Mouse (Mus musculus) c-Kit-positive CD71-positive TER-119-positive erythroid progenitor cells, embryonic 14.5 days (primary cell): ENCODE results near the gene Hecw1.

Experiments
- DNase-seq: peaks from one replicate; pipeline ENCODE4 v3.0.0-alpha.2; 2013; ENCODE audit warnings: low spot score

Hecw1 gene

GRCm38 (mm10) chr13:14522906-14523269 lies at the start of gene Hecw1:
Hecw1 (minus strand) TSS chr13:14523228.
- DNase-seq: no peak

DNA sequence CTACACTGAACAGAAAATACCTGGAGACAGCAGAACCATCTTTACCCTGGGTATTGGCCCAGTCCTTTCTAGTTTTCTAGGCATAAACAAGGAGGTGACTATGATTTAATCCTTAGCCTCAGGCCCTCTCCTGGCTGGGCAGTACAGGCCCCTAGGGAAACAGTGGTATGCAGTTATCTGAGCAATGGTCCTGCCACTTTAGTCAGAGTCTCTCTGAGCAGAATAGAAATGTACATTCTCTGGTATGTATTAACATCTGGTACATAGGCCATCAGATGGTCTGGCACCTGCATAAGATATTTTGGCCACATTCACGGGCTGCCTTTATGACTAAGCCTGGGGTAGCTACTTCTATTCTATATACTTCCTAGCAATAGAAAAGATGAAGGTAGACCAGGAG lies 38.3 kb upstream of the Hecw1 start:
- DNase-seq: no peak

- no peak for DNase-seq
Measured at GRCm38 (mm10) chr13:14552628-14553027, 29.6 kb upstream of the Hecw1 start.

DNA sequence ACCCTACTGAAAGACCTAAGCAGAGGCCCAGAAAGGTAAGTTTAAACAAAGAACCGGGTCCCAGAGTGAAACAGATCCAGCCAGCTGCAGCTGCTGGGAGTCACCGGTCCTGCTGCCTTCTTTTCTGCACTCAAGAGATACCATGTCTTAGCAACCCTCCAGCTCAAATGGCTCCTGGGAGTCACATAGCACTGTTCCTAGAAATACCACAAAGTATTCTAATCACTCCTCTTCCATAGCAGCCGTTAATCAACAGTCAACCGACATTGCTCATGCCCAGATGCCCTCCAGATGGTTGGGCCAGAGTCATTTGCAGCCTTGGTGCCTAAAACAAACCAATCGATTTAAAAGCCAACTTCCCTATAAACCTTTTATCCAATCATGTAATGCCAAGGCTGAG lies 19.8 kb upstream of the Hecw1 start:
- no peak for DNase-seq

- DNase-seq: no peak
Measured at GRCm38 (mm10) chr13:14522128-14522905, 711 bp downstream of the Hecw1 start.

DNA sequence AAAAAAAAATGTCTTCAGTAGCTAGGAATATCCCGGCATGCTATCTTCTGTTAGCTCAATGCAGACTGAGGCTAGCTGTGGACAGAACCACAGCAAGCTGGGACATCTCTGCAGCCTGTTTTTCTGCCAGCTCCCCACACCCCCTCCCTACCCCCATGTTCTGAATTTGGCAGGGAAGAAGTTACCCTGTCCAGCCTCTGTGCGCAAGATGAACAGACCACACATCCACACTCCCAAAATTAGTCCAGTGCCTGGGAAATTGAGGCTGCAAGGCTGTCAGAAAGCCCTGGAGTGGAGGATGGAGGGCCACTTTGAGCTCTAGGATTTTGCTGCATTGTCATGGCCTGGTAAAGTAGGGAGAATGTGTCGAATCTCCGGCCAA lies 1.3 kb downstream of the Hecw1 start:
- no peak for DNase-seq

- DNase-seq: no peak
Measured at GRCm38 (mm10) chr13:14519605-14520004, 3.4 kb downstream of the Hecw1 start.

DNA sequence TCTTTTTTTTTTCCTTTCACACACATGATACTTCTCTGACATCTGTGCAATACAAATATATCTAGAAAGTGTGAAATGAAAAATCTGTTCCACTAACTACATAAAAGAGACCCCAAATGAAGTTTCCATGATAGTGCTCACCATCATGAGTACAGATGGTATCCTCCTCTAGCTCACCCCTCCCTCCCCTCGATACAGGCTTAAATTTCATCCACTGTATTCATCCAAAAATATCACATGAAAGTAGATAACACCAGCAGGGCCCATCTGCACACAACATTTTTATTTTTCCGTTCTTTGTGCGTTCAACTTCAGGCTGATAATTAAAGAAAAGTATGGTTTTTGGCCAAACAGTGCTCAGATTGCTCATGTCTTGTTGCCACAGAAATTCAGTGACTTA lies 5.5 kb downstream of the Hecw1 start:
- DNase-seq: no peak

DNA sequence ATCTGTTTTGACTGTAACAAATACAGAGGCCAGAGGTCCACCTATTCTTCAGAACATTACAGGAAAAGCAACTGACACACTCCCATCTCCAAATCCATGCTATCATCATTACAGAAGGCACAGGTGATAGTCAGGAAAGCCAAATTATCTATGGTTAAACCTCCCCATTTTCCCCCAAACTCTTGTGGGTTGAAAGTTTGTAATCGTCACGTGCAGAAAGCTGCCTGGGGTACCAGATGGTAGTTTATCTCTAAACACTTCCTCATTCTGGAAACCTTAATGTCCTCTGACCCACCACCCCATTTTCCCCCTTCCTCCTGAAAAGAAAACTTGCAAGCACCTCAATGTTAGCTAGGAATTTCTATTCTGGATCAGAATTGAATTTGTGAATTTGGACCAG lies 7.9 kb downstream of the Hecw1 start:
- DNase-seq: no peak

DNA sequence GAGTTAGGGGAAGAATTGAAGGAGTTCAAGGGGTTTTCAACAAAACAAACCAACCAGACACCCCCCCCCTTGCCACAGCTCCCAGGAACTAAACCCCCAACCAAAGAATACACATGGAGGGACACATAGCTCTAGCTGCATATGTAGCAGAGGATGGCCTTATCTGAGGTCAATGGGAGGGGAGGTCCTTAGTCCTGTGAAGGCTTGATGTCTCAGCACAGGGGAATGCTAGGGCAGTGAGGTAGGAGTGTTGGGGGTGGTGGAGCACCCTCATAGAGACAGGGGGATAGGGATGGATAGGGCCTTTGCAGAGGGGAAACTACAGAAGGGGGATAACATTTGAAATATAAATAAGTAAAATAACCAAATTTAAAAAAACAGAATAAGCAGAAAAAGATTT lies 9.1 kb downstream of the Hecw1 start:
- no peak for DNase-seq

DNA sequence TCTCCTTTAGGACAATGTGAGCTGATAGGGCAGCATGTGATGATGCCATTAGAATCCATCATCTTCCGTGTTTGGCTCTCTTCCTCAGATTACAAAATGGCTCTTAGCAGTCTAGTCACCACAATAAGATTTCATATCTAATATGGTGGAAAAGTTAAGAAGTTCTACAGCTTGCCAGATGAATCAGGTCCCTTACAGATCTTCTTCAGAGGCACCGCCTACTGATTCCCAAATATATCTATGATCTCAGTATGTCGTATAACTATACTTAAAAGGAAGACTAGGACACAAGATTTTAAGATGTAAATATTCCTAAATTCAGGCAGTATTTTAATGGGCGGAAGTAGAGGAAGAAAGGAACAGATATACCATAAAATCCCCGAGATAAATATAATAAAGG lies 16.3 kb downstream of the Hecw1 start:
- no peak for DNase-seq

DNA sequence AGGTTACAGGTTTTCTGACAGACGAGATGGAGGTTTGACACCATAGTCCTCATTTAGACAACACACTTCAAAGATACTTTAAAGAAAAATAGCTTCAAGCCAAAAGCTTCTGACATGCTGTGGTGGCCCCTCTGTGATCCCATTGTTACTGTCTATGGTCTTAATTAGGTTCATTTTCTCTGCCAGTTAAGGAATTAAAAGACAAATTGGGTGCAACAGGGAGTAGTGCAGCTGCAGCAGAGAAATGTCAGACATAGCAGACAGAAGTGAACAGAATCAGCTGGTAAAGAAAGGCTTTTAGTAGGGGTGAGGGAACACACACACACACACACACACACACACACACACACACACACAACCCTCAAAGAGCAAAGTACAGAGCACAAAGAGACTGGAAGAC lies 22.8 kb downstream of the Hecw1 start:
- no peak for DNase-seq

DNA sequence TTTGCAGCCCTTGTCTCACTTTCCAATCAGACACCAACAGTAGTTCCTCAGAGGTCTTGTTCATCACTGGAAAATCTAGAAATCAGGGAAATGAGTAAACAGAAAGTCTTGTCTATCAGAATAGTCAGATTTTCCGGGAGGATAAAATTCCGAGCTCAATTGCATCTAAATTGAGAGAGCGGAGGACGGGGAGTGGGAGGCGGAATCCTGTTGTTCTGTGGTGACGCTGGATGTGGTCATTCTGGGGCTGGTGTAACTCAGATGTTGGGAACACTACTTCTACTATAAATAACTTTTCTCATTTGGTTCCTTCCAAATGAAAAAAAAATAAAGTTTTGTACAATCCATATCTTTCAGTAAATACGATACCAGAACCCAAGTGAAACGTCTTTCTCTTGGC lies 24.2 kb downstream of the Hecw1 start:
- no peak for DNase-seq

- DNase-seq: no peak
Measured at GRCm38 (mm10) chr13:14496954-14497353, 26.1 kb downstream of the Hecw1 start.

- no peak for DNase-seq
Measured at GRCm38 (mm10) chr13:14487812-14488211, 35.2 kb downstream of the Hecw1 start.

DNA sequence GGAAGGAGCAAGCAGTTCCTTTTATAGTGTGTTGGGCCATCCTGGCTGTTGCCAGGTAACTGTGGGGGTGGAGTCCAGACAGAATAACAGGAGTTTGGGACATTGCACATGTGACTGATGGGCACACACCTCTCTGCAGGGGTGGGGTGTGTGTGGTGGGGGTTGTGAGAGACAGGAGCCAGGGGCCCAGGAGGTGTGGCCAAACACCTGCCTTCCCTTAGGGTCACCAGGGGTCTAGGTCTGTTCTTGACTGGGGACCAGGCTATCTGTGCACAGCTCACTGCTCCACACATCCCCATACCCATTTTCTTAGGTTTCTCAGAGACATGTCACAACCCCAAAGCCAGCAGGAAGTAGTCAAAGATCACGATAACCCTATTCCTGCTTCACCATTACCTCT lies 51.9 kb downstream of the Hecw1 start:
- no peak for DNase-seq

GRCm38 (mm10) chr13:14467517-14467916 lies 55.5 kb downstream of the Hecw1 start:
- no peak for DNase-seq

GRCm38 (mm10) chr13:14461036-14461435 lies 62.0 kb downstream of the Hecw1 start:
- DNase-seq: no peak

DNA sequence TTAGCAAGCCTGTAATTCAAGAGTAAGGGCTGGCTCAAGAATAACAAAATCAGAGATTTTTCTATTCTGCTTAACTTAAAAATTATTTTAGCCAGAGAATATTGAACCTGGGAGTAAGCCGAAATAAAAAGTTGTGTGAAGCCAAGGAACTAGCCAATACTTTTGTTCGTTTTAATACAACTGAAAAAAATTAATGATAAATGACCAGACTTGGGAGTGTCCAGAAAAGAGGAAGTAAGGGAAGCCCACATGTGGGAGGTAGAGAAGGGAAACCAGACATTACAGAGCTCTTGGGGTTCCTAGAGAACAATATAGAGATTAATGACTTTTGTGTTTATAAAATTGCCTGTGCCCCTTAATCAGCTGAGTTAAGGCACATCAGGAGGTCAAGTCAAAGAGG lies 66.0 kb downstream of the Hecw1 start:
- no peak for DNase-seq

DNA sequence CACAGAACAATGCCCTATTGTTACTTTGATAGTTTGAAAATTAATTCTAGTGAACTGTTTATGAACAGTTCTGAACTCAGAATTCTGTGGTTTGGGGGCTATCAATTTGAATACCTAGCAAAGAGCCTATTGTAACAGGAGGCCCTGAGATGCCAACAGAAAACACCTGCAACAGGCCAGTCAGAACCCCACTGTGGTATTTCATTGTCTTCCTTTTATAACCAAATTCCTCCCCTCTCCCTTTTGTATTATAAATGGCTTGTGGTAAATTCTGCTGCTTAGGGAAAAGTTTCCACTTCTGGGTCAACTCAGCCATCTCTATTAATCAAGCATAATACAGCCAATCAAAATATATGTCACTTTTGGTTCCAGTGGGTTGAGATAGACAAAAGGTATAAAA lies 83.5 kb downstream of the Hecw1 start:
- no peak for DNase-seq

- DNase-seq: no peak
Measured at GRCm38 (mm10) chr13:14428845-14429553, 94.0 kb downstream of the Hecw1 start.

DNA sequence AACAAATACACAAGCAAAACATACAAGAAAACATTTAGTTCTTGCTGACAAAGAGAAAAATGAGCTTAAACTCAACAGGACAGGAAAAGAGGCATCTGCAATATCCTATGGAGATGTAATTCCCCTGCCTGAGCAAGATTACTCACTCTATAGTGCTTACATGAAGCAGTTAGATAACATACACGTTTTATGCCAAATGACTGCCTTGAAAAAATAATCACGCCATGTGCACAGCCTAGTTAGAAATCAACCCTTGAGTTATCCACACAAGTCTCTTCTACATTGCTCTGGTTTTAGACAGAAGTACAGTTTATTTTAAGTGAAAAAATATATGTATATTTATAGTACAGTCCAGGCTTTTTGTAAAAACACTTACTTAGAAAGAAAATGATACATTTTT lies 98.2 kb downstream of the Hecw1 start:
- DNase-seq: no peak

DNA sequence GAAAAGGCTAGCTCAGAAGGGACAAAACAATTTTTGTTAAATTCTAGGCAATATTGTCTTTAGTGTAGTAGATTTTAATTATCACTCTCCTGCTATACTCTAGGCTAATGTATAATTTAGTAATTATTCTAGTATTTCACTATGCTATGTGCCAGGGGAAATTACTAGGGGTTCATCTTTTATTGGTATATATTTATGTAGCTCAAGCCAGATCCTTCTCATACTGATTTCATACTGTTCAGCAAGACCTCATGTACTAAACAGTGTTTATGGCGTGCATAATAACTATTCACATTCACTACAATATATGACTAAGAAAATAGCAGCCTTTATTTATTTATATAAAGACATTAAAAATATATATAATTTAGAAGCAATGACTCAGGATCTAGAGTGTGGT lies 109.6 kb downstream of the Hecw1 start:
- no peak for DNase-seq

- DNase-seq: no peak
Measured at GRCm38 (mm10) chr13:14374470-14374869, 148.6 kb downstream of the Hecw1 start.
